Mouse (Mus musculus): ENCODE measurements around the gene Soat1. TPM values are rescaled to one million over a fixed set of nuclear protein-coding genes. Genes with fewer than 3 reads are reported as not detected.
A peak's percentile ranks its signal among the peaks of the same experiment; 100 is the strongest.
"Not testable (repeated sequence)": the region's sequence is repeated elsewhere in the genome, so short reads cannot be mapped to it uniquely, and the experiment has no call there.

Soat1 gene
- polyA plus RNA-seq, 1 experiment from 2014 or later: 27.7 TPM

DNA sequence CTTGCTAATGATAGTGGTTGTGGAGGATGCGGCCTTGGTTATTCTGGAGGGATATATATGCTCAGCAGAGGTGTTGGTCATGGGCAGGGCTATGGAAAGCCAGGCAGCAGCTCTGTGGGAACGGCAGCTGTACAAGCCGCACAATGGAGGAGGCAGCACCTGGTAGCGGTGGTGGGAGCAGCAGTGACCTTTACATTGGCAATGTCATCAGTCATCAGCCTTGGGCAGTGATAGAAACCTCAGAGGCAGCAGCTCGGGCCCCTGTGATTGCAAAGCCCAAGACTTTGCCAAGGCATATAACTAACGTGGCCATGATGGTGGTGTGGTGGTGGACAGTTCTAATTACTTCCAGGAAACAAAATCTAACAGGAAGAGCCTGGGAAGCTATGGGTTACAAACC lies 50.6 kb downstream of the Soat1 start:
- Histone ChIP-seq H3K9ac (no peak overlapping the region), H3K27me3 (no peaks in the 10 kb centered on the region), H3K4me2 (no peak overlapping the region), H3K4me3 (no peak overlapping the region), H3K36me3 (no peaks in the 10 kb centered on the region), H3K9me3 (replicated peaks) (no peaks in the 10 kb centered on the region), H3K27ac (no peak overlapping the region), H3K4me1 (replicated peaks) (0 out of 2 replicates have a peak, but pooled peaks cover 6% of the 10 kb centered on the region)
- ATAC-seq (replicated peaks; ENCODE audit: insufficient number of reproducible peaks, insufficient read depth, low FRiP score, low read depth): no peak
- WGBS: 85% methylated on average over 6 of the region's 6 CpGs

DNA sequence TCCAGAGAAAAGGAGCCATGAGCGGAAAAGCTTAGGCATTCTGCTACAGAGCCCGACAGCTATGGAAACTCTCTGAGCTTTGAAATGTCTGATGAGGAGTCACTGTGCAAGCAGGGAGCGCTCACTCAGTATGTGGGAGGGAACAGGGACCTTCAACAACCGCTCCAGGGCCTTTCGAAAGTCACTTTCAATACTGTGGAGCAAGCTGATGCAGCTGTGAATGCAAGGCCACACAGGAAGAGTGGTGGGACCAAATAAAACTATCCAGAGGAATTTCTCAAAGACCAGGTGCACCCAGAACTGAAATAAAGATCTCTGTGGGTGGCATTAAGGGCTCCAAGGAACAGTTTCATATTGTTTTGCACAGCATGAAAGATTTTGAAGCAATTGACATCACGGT lies 51.3 kb downstream of the Soat1 start:
- H3K36me3 ChIP-seq: no peaks in the 10 kb centered on the region
- H3K27me3 ChIP-seq: no peaks in the 10 kb centered on the region
- H3K27ac ChIP-seq: no peak overlapping the region
- 73% methylated on average over 6 of the region's 6 CpGs for WGBS
- ATAC-seq (replicated peaks; ENCODE audit: insufficient number of reproducible peaks, insufficient read depth, low FRiP score, low read depth): no peak
- no peaks in the 10 kb centered on the region for H3K9me3 ChIP-seq (replicated peaks)
- 0 out of 2 replicates have a peak, but pooled peaks cover 6% of the 10 kb centered on the region for H3K4me1 ChIP-seq (replicated peaks)
- H3K4me2 ChIP-seq: no peak overlapping the region
- no peak overlapping the region for H3K4me3 ChIP-seq
- no peak overlapping the region for H3K9ac ChIP-seq

DNA sequence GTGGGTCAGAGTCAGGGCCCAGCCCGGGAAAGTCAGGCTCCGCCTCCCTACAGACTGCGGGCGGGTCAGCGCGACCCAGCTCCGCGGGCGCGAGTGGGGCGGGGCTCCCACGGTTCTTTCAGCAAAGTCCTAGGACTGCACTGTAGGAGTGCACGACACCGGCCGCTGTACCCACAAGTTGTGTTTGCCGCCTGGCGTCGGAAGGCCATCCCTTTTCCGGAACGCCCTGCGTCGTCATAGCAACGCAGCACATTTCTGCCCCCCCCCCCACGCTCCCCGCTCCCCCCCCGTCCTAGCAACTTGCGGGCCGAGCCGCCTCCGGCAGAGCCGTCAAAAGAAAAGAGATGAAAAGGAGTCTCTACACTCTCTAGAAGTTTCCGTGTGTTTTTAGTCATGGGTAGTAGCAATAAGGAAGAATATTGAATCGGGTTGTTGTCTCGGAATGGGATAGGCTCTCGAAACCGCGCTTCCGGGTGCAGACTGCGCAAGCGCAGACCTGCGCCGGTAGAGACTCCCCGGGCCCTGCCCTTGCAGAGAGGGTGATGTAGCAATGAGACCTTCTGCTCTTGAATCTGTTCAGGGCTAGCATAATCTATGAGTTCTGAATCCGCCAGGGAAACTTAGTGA lies 53.3 kb downstream of the Soat1 start, which contains the start of gene Axdnd1:
Axdnd1 (minus strand) TSS at position 489 of the 627 bp plus-strand sequence.
- under 1% methylated on average over 44 of the region's 44 CpGs for WGBS
- peak; percentile 83 for ATAC-seq (replicated peaks; ENCODE audit: insufficient number of reproducible peaks, insufficient read depth, low FRiP score, low read depth)
- H3K9ac ChIP-seq: peak within 1 kb of the TSS; percentile 47

DNA sequence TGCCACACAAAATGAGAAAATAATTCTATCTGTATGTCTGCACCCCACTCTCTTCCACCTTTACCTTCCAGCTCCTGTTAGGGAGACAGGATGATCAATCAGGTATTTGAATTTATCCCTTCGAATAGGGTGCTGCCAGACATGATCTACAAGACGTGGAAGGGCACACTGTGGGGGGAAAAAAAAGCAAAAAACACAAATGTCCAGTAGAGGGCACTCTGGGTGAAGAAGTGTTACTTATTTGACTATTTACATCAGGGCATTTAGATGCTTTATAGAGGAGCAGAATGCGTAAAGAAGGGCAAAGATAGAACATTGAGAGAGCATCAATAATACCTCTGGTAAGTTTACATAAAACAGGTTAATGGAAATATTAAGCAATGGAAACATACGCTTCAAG lies 56.0 kb downstream of the Soat1 start:
- ATAC-seq (replicated peaks; ENCODE audit: insufficient number of reproducible peaks, insufficient read depth, low FRiP score, low read depth): no peak
- 59% methylated on average over 4 of the region's 4 CpGs for WGBS
- H3K9me3 ChIP-seq (replicated peaks): no peaks in the 10 kb centered on the region

More for the DNA sequence above, 53.3 kb downstream of the Soat1 start, which contains the start of gene Axdnd1:
- no peaks in the 10 kb centered on the region for H3K36me3 ChIP-seq
- H3K4me2 ChIP-seq: peak within 1 kb of the TSS; percentile 69
- H3K27ac ChIP-seq: peak within 1 kb of the TSS; percentile 46
- H3K9me3 ChIP-seq (replicated peaks): no peaks in the 10 kb centered on the region
- 0 out of 2 replicates have a peak, but pooled peaks cover 6% of the 10 kb centered on the region for H3K4me1 ChIP-seq (replicated peaks)
- H3K4me3 ChIP-seq: peak within 1 kb of the TSS; percentile 59
- H3K27me3 ChIP-seq: no peaks in the 10 kb centered on the region

DNA sequence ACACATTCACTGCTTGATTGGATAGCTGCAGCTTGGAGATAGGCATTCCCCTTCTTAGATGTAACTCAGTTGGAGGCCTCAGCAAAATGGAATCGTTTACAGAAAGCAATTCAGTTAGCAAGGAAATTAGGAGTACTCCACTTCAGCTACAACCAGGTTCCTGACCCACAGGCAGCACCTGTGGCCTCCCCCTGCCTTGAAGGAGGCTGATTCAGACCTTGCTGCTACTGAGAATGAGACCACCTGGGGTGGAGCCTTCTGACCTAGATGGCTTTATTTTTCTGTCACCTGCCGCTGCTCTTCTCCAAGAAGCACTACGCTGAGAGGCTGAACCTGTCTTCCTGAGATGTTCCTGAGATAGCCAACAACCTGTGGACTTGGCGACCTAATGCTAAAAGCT lies 65.6 kb downstream of the Soat1 start:
- Histone ChIP-seq H3K27me3 (no peaks in the 10 kb centered on the region), H3K4me3 (no peak overlapping the region), H3K9me3 (replicated peaks) (no peaks in the 10 kb centered on the region), H3K4me1 (replicated peaks) (no peaks in the 10 kb centered on the region), H3K27ac (no peak overlapping the region), H3K9ac (no peak overlapping the region), H3K36me3 (no peaks in the 10 kb centered on the region), H3K4me2 (no peak overlapping the region)
- no peak for ATAC-seq (replicated peaks; ENCODE audit: insufficient number of reproducible peaks, insufficient read depth, low FRiP score, low read depth)
- 64% methylated on average over 4 of the region's 4 CpGs for WGBS

More for the DNA sequence above, 56.0 kb downstream of the Soat1 start:
- no peak overlapping the region for H3K4me3 ChIP-seq
- H3K27me3 ChIP-seq: no peaks in the 10 kb centered on the region
- no peak overlapping the region for H3K9ac ChIP-seq
- H3K4me1 ChIP-seq (replicated peaks): 0 out of 2 replicates have a peak, but pooled peaks cover 6% of the 10 kb centered on the region
- H3K36me3 ChIP-seq: no peaks in the 10 kb centered on the region
- H3K27ac ChIP-seq: no peak overlapping the region
- no peak overlapping the region for H3K4me2 ChIP-seq

DNA sequence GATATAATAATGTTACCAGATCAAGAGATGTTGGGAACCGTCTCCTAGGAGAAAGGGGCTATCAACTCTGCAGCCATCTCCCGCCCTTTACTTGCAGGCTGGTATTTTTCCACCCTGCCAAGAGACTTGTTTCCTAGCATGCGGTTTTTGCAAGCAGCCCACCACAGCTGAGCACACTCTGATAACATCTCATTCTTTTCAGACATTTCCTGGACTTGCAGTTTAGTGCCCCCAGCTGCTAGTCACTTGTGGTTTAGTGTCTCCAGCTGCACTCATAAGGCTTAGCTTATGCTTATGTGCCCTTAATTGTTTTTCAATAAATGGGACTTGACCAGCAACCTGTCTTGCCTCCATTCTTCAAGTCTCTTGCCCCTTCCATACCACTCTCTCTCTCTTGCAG lies 66.1 kb downstream of the Soat1 start:
- no peak overlapping the region for H3K4me3 ChIP-seq
- no peaks in the 10 kb centered on the region for H3K9me3 ChIP-seq (replicated peaks)
- 28% methylated on average over 3 of the region's 3 CpGs for WGBS
- H3K27ac ChIP-seq: no peak overlapping the region
- H3K27me3 ChIP-seq: no peaks in the 10 kb centered on the region
- H3K36me3 ChIP-seq: no peaks in the 10 kb centered on the region
- H3K4me1 ChIP-seq (replicated peaks): no peaks in the 10 kb centered on the region
- no peak for ATAC-seq (replicated peaks; ENCODE audit: insufficient number of reproducible peaks, insufficient read depth, low FRiP score, low read depth)
- H3K9ac ChIP-seq: no peak overlapping the region
- no peak overlapping the region for H3K4me2 ChIP-seq

DNA sequence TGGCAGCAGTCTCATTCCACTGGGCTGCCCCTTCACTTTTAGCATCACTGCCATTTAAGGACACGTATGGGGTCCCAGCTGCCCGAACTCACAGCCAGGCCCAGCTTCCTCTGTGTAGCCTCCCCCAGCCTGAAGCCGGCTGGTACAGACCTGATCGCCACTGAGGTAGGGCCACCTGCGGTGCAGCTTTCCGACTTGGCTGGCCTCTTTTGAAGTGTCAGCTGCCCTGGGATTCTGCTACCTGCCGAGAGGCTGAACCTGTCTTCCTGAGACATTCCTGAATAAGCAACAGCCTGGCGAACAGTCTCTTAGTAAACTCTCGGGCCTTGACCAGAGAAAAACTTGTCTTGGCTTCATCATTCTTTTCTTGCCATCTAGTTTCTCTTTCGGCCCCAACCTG lies 70.9 kb downstream of the Soat1 start:
- Histone ChIP-seq H3K9ac (no peak overlapping the region), H3K4me1 (replicated peaks) (no peaks in the 10 kb centered on the region), H3K4me3 (no peak overlapping the region), H3K4me2 (no peak overlapping the region), H3K9me3 (replicated peaks) (no peaks in the 10 kb centered on the region), H3K27ac (no peak overlapping the region), H3K27me3 (no peaks in the 10 kb centered on the region), H3K36me3 (no peaks in the 10 kb centered on the region)
- no peak for ATAC-seq (replicated peaks; ENCODE audit: insufficient number of reproducible peaks, insufficient read depth, low FRiP score, low read depth)
- WGBS: 52% methylated on average over 10 of the region's 10 CpGs

DNA sequence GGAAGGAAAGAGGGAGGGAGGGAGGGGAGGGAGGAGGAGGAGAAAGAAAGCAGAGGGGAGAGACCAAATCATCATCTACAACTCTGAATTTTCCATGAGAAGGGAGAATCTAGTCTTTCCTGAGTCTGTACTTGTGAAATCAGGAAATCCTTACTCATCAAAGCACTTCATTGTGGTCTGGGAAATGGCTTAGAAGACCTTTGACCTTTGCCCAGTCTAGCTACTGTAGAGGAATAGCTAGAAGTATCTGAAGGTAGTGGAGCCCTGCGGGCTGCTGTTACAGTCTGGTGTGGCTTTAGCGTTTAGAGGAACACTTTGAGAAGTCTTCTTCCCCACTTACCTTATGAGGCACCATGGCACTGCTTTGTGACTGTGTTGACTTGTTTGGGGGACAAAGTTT lies 71.6 kb downstream of the Soat1 start:
- no peak overlapping the region for H3K9ac ChIP-seq
- 62% methylated on average over 2 of the region's 2 CpGs for WGBS
- H3K4me1 ChIP-seq (replicated peaks): no peaks in the 10 kb centered on the region
- H3K27ac ChIP-seq: no peak overlapping the region
- no peak for ATAC-seq (replicated peaks; ENCODE audit: insufficient number of reproducible peaks, insufficient read depth, low FRiP score, low read depth)
- H3K36me3 ChIP-seq: no peaks in the 10 kb centered on the region
- no peaks in the 10 kb centered on the region for H3K9me3 ChIP-seq (replicated peaks)
- H3K4me2 ChIP-seq: no peak overlapping the region
- H3K27me3 ChIP-seq: no peaks in the 10 kb centered on the region
- H3K4me3 ChIP-seq: no peak overlapping the region

DNA sequence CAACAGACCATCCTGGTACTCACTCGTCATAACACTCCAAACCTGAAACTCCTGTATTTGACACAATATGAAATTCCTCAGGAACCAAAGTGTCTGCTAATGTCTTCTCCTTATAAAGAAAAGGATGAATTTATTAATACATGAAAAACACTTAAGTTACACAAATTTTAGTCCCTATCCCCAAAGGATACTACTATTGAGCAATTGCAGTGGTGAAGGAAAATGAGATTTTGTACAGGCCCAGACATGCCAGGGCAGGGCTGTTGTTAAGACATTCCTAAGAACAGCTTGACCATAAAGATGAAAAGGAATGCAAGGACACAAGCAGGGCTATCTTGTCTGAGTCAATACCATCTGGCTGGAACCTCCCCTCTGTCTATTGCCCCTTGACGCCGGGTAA lies 74.0 kb downstream of the Soat1 start:
- H3K4me3 ChIP-seq; H3K27ac ChIP-seq; H3K9me3 ChIP-seq (replicated peaks); H3K27me3 ChIP-seq; H3K4me2 ChIP-seq; ATAC-seq (replicated peaks; ENCODE audit: insufficient number of reproducible peaks, insufficient read depth, low FRiP score, low read depth); H3K36me3 ChIP-seq; H3K4me1 ChIP-seq (replicated peaks); H3K9ac ChIP-seq: not testable (repeated sequence)
- whole genome bisulfite sequencing: 54% methylated on average over 3 of the region's 3 CpGs

DNA sequence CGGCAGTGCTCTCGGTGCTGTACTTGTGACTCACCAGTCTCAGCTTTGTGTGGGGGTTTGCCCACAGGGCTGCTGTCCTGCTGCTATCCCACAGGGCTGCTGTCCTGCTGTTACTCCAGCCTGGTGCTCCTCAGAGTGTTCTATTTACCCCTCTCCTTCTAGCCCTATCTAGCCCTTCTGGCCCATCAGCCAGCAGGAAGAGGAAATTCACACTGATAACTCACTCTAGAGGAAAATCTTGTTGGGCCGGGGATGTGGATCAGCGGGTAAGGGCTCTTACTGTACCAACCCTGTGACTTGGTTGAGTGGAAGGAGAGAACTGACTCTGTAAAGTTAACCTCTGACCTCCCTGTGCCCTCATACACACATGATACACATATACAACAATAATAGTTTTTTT lies 81.0 kb downstream of the Soat1 start:
- no peaks in the 10 kb centered on the region for H3K27me3 ChIP-seq
- WGBS: 51% methylated on average over 4 of the region's 4 CpGs
- ATAC-seq (replicated peaks; ENCODE audit: insufficient number of reproducible peaks, insufficient read depth, low FRiP score, low read depth): no peak

DNA sequence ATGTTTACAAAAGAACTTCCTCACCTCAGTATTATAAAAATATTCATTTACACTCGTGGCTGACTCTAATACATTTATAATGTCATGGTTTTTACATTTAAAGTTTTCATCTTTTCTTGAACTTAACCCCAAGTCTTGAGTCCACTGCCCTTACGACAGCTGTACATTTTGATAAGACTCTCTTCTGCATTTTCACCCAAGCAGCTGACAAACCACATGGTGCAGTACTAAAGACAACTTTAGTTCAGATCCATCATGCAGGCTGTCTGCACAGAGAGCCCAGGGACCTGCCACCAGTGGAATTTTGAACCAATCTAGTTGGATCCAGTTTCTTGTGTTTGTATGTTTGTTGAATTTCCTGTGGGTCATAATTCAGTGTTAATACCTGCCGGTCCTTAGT lies 87.3 kb downstream of the Soat1 start:
- Histone ChIP-seq H3K9ac (no peak overlapping the region), H3K27ac (no peak overlapping the region), H3K36me3 (no peaks in the 10 kb centered on the region), H3K4me3 (no peak overlapping the region), H3K4me1 (replicated peaks) (0 out of 2 replicates have a peak, but pooled peaks cover 2% of the 10 kb centered on the region), H3K27me3 (no peaks in the 10 kb centered on the region), H3K9me3 (replicated peaks) (no peaks in the 10 kb centered on the region), H3K4me2 (no peak overlapping the region)
- 63% methylated on average over 3 of the region's 3 CpGs for WGBS
- ATAC-seq (replicated peaks; ENCODE audit: insufficient number of reproducible peaks, insufficient read depth, low FRiP score, low read depth): no peak

More for the DNA sequence above, 81.0 kb downstream of the Soat1 start:
- H3K9ac ChIP-seq: no peak overlapping the region
- 0 out of 2 replicates have a peak, but pooled peaks cover 2% of the 10 kb centered on the region for H3K4me1 ChIP-seq (replicated peaks)
- no peak overlapping the region for H3K4me2 ChIP-seq
- H3K4me3 ChIP-seq: no peak overlapping the region
- no peaks in the 10 kb centered on the region for H3K36me3 ChIP-seq
- H3K27ac ChIP-seq: no peak overlapping the region
- no peaks in the 10 kb centered on the region for H3K9me3 ChIP-seq (replicated peaks)

DNA sequence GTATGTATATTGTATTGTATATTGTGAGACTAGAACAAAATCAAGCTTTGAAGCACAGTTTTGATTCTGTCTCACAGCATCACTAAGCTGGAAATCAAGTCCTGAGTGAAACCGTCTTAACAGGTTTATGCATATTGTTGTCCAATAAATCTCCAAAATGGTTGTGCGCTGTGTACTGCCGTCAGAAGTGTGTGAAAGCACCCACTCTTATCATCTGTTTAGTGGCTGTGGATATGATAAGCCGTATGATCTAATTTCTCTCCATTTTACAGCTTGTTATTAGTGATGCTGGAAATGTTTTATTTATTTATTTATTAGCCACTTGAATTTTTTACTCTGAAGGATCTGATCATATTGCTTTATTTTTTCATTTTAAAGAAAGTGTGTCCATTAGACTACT lies 87.9 kb downstream of the Soat1 start:
- WGBS: 73% methylated on average over 4 of the region's 4 CpGs
- H3K9me3 ChIP-seq (replicated peaks): no peaks in the 10 kb centered on the region
- no peak overlapping the region for H3K4me2 ChIP-seq
- no peak overlapping the region for H3K9ac ChIP-seq
- no peak for ATAC-seq (replicated peaks; ENCODE audit: insufficient number of reproducible peaks, insufficient read depth, low FRiP score, low read depth)
- no peaks in the 10 kb centered on the region for H3K36me3 ChIP-seq
- no peaks in the 10 kb centered on the region for H3K4me1 ChIP-seq (replicated peaks)
- H3K27ac ChIP-seq: no peak overlapping the region
- no peaks in the 10 kb centered on the region for H3K27me3 ChIP-seq
- no peak overlapping the region for H3K4me3 ChIP-seq

Data from heart, embryonic 15.5 days (tissue).